Mouse (Mus musculus) cerebellum, adult 9-10 months (tissue): ENCODE results near the gene Ccdc182.

Source experiments
- DNase-seq: peaks from one replicate; pipeline ENCODE4 v3.0.0; 2022

Ccdc182 gene

DNA sequence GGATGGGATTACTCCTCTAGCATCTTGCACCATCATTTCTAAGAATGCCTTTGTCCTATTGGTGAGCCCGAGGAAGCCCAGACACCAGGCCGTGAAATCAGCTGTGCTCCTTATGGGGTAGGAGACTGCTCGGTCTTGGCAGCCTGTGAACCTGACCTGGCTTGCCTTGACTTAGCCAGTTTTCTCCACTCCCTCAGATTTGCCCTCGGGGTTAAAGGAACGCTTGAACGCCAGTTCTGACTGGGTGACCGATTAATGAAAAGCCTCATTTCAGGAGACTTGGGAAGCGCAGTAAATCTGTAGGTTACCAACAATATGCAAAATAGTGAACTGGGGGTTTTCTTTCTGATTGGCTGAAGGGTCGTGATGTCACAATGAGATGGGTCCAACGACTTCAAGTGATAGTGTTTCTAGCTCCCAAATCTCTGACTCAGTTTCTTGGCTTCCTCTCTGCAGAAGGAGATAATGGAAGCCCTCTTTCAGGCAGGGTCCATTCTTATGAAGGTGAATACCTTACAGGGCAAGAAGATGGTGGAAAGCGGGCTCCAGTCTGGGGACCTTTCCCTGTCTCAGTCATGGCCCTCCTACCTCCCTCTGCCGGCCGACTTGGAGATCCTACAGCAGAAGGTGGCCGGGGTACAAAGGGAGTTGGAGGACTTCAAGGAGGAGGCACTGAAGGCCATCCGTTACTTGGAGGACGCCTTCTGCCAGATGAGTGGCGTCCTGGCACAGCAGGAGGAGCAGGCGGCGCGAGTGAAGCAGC is at the start of gene Ccdc182:
Gene Ccdc182 (plus strand): TSS at position 428 of the 763 bp plus-strand sequence.
- DNase-seq, result no peak

DNA sequence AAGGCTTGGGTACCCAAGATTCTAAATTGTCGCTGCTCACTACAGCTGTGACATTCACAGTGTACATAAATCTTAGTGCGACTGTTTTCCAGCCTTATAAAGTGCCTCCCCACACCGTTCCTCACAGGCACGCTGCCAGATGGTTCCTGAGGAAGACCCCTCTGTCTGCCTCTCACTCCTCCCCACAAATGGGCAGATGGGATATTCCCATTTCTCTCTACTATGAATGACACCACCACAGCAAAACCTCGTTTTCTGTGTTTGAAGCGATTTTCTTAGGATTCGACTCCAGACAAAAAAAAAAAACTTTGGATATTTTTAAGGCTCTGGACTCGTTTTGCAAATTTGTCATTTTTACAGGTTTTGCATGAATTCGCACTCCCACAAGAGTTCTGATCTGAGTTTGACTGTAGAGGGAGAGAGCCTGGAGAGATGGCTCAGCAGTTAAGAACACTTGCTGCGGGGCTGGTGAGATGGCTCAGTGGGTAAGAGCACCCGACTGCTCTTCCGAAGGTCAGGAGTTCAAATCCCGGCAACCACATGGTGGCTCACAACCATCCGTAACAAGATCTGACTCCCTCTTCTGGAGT is 48.2 kb upstream of the Ccdc182 start:
- DNase-seq, result no peak

DNA sequence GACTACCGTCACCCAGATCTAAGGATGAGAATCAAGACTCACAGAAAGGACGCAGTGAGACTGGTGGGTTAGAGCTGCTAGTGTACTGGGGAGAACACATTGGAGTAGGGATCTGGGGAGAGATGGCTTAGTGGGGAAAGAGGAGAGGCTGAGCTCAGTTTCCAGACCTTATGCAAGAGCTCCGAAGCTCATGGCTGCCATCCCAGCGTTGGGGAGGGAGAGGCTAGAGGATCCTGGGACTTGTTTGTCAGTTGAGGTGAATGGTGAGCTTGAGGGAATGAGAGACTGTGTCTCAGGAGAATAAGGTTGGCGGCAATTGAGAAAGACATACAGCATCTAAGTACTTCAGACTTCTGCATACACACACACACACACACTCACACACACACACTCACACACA is 45.2 kb upstream of the Ccdc182 start:
- DNase-seq, result no peak

DNA sequence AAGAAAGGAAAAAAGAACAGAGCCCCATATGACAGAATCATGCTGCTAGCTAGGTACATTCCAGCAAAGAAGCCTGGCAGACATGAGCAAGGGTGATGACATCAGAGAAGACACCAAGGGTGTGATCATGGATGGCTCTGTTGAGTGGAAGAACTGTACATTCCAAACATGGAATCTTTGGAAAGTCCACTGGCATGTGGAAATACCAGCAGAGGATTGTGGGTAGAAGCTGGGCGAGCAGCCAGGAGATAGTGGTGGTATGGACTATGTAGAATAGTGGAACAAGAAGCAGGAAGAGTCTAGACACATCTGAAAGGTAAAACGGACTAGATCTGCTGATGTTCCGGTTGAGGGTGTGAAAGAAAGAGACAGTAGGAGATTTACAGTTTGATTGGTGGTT is 43.3 kb upstream of the Ccdc182 start:
- DNase-seq, result no peak

DNA sequence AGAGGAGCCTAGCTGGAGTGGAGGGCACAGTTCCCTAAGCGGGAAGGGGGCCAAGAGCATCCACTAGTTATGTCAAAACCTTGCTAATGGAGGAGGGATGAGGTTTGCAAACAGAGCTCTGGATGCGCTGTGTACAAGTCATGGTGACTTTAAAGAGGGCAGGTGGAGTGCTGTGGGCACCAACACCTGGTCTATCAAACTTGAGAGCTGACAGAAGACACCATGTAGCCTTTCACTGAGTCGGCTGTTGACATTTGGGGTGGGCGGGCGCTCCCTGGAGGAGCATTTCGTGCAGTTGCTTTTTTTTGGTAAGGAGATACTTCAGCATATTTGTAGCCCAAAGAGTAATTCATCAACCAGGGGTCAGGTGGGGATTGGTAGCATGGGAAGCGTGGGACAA is 42.6 kb upstream of the Ccdc182 start:
- no peak for DNase-seq

DNA sequence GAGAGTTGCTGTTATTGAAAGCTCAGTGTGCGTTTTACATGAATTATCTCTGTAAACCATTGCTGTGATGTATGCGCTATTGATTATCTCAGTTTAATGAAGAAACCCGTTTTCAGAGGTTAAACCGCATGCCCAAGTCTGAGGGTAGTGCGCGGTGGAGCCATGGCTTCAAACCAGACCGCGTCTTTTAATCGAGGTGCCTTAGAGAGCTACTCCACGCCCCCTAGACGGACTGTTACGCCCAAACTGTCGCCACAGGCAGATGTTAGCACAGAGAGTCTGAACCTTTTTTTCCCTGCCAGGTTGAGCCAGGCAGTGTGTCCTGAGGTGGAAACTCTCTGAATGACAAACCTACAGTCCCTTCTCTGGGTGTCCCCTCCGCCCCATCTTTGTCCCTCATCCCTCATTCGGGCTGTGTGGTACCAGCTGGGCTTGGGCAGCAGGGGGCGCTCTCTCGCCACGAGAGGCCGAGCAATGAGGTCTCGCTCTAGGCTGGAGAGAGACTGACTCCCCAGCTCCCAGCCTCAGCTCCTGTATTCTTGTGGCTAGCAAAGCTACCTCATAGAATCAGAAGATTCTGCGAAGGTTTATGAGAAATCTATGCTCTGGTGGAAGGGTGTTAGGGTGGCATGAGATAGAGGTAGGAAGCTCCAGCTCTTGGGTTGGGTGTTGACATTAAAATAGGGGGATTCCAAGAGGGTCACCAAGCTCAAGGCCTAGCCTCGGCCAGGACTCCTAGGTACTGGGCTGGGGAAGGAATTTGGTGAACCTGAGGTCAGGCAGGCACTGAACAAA is 41.7 kb upstream of the Ccdc182 start:
- peak; percentile 86 for DNase-seq

DNA sequence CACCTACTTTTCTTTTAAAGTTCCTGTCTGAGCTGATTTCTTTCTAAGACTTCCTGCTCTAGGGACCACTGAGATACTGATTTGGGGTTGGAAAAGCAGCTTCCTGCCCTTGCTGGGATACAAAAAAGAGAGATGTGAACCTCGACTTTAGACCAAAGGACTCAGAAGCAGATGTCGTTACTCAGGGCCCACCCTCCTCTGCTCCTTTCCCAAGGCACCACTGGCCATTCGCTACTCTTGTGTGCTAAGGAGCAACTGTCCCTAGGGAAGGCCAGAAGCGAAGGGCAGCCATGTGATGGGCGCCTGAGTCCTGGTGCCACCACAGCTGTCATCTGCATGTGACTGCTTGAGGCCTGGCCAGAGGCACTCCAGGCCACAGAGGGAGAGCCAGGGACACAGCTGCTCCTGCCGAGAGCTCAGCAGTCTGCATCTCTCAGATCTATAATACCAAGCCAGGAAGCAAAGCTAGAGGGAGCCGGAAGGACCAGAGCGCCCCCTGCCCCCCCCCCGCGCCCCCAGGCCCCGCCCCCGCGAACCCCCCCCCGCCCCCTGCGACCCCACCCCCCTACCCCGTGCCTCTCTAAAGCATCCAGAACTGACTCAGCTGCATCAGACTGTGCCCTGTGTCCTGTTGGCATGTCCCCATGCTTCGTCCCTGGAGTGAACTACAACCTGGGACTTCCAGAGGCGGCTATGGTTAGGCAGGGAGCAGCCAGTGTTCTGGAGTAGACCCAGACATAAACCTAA is 40.9 kb upstream of the Ccdc182 start:
- peak; percentile 20 for DNase-seq

DNA sequence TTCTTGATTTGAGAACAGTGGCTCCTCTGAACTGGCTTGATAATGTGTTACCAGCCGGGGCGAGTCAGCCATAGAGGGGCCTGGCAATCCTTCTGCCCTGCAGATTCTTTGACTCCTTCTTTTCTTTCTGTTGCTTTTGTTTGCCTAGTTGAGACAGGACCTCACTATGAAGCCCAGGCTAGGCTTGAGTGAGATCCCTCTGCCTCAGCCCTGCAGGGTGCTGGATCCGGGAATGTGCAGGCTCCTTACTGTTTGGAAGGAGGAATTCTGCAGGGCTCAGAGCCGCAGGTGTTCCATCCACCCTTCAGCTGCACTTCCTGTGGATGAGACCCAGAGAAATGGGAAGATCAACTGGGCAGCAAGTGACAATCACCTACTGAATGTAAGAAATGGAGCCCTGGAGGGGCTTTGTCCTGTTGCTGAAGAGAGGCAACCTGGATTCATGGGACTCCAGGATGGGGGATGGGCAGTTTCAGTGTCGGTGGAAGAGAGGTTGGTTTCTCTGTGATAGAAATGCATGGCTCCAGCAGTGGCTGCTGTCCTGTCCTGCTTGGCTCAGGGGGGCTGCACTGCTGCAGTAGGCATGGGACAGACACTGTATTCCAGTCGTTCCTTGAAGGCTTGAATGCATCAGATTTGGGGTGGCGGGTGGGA is 40.2 kb upstream of the Ccdc182 start:
- DNase-seq, result no peak

DNA sequence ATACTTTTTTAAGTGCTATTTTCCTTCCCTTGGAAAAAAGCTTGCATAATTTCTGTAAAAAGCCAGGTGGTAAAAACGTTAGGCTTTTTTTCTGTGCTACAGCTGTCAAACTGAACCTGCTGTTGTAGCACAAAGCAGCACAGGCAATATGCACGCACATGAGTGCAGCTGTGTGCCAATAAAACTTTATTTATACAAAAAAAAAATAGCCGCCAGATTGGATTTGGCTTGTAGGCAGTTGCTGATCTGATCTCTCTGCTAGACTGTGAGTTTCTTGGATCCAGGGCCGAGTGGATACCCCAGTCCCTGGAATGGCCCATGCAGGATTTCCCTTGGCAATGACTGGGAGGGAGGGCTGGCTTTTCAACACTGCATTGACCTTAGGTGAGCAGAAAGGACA is 36.2 kb upstream of the Ccdc182 start:
- DNase-seq, result no peak

DNA sequence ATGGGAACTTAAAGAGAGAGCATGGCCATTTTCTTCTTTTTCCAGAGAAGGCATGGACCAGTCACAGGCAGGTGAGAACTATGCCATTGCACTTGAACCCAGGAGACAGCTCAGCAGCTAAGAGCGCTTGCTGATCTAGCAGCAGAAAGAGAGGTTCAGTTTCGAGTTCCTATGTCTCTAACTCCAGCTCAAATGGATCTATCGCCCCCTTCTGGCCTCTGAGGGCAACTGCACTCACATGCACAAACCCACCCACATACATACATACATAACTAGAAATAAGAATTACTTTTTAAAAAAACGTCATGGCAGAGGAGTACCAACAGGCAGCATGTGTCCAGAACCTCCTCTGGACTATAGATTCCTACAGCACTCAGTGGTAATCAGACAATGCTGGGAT is 35.6 kb upstream of the Ccdc182 start:
- DNase-seq, result no peak

DNA sequence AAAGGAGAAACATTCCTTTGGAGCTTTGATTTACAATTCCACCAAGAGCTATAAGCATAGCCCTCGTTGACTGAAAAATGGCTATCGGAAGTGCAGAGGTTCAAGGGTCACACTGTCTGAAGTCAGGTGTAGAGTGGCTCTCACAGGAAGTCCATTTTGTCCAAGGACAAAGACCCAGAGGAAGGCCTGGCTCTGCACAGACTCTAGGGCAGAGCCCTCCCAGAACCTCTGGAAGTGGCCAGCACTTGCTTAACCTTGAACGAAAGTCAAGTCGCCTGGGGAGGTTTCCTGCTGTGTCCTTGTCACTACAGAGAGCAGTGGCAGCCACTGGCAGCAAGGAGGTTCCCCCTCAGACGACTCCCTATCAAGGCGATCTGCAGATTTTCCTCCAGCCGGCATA is 33.4 kb upstream of the Ccdc182 start:
- DNase-seq, result no peak

DNA sequence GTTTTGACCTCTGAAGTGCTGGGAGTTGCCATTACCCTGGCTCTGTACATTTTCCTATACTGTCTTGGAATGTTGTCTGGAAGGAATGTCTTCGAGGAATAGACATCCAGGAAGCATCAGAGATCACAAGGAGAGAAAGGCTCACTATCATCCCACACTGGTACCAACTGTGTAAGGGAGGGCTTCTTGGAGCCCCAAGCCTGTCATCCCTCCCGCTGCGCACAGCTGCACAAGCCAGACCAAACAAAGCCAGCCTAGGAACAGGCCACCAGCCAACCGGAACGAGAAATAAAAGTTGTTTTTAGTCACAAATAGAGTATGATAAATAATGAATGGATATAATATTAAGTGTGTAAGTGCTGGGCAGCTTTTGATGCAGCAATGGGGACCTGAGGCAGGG is 29.0 kb upstream of the Ccdc182 start:
- DNase-seq, result no peak

DNA sequence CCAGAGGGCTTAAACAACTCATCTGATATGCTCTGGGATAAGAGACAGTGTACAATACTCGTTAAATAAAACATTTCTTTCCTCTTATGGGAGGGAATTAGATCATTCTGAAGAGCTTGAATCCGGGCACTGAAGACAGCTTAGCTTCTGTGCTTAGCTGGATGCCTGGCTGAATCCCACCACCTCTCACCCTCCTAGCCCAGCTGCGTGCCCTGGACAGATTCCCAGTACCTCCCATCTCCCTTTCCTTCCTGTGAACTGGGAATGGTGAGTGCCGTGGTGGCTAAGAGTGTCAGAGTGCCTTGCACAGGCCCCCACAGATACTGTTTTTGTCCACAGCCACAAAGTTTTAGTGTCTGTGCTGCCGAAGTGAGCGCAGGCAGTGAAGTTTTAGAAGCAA is 27.5 kb upstream of the Ccdc182 start:
- DNase-seq, result no peak

DNA sequence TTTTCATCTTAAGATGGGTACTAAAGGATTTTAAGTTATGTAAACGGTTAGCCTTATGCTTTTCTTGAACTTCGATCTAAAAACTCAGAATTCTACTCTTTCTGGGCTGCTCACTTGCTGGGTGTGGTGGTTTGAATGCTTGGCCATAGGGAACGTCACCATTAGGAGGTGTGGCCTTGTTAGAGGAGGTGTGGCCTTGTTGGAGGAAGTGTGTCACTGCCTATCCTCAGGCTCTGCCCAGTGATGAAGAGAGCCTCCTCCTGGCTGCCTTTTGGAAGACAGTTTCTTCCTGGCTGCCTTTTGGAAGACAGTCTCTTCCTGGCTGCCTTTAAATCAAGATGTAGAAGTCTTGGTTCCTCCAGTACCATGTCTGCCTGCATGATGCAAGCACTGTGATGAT is 22.0 kb upstream of the Ccdc182 start:
- DNase-seq, result no peak

DNA sequence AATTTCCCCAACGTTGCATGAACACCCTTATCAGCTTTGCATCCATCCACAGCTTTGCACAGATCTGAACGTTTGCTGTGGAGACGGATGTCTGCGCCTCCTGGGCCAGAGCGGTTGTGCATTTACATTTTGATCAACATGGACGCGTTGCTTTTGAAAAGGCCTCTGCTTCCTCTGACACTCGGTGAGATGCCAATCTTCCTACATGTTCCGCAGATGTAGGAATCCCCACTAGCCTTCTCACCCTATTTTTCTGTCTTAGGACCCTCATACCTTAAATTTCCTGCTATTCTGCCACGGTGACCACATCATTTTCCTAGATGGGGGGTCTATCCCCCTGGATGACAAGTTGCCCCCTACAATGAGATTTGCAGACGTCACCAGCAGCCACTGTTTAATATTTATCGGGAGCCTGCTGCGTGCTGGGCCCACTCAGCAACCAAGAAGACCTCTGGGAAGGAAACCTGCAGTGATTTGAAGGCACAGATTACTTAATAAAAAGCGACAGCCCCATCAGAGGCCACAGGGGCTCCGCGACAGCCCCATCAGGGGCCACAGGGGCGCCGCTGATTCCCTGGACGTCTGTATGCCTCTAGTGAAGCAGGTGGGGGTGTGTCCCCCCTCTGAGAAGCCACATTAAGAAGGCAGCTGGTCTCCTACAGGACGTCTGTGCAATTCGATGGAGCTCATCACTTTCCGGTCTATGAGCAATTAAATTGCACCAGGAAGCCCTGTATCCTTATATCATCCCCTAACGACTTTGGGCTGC is 19.6 kb upstream of the Ccdc182 start:
- no peak for DNase-seq

DNA sequence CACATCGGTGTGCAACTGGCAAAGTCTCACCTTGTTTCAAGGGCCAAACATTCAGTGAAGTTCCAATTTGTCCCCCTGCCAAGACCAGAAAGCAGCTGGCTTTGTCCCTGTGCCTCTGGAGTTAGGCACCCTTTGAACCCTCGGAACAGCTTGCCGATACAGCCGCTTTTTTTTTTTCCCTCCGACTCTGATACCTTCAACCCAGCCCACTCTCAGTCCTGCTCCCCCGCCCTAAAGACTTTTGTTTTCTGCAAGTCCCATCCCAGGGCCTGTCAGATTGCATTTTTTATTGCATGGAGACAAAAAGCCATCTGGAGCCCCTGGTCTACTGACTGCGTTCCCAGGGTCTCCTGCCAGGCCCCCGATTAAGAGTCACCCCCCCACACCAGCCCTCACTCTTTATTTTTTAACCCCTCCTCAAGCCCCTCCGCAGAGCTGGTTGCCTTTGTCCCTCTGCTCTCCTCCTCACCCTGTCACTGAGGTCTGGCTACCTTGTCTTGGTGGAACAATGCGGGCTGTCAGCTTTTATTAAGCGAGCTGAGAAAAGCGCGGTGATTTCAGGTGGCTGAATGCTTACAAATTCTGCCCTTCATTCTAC is 18.9 kb upstream of the Ccdc182 start:
- no peak for DNase-seq

DNA sequence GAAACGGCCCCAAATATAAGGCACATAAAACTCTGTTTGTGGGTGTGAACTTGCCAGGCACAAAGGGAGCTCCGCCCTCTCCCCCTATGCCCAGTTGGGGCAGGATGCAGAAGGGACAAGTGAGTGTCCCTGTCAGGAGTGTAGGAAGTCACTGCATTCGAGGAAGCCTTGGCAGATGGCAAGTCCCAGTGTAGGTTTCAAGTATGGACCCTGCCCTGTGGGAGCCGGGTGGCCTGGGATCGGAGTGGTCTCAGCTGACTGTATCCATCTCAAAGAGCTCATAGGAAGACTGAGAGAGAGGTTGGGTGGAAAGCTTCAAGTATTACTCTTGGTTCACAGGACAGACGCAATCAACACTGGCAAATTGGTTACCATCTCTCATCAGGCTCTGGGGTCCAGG is 17.9 kb upstream of the Ccdc182 start:
- DNase-seq, result no peak

DNA sequence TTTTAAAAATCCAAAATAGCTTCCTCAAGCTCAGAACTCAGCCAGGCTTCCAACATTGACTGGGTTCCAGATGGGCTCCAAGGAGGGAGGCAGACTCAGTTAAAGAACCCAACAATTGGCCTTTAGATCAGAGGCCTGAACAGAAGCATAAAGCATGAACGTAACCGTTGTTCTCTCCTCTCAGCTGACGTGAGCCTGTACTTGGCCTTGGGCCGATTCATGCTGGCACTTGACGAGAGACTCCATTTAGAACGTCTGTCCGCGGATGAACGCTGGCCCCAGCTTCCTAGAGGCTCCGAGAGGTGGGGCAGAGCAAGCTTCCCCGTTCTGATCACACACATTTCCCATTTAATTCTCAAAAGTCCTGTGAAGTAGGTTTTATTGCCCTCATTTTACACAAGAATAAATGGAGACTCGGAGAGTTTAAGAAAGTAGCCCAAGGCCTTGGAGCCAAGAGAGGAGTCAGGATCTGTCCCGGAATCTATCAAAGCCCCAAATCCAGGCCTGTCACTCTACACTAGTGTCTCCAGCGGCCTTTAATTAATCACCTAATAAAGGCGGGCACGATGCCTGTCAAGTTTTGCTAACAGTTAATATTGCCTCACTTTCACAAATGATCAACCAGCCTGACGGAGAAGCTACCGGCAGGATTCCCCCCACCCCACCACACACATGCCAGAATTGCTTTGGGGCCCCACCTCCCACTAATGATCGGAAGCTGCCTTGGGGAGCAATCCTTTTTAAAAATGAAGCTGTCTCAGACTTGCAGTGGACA is 17.1 kb upstream of the Ccdc182 start:
- peak; percentile 34 for DNase-seq

DNA sequence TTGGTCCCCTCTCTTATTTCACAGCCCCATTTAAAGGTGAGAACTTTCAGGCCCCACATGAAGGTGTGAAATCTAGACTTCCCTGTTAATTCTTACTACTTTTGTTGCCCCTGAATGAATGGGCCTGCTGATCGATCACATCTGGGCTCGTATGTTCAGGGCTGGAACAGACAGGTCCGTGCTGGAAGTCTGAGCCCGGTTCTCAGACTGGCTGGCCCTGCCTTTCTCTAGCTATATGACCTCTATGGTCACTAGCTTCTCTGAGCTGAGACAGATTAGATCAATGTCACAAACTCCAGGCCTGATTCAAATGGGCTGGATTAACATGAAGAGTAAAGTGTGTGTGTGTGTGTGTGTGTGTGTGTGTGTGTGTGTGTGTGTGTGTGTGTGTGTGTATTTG is 14.9 kb upstream of the Ccdc182 start:
- DNase-seq, result no peak

DNA sequence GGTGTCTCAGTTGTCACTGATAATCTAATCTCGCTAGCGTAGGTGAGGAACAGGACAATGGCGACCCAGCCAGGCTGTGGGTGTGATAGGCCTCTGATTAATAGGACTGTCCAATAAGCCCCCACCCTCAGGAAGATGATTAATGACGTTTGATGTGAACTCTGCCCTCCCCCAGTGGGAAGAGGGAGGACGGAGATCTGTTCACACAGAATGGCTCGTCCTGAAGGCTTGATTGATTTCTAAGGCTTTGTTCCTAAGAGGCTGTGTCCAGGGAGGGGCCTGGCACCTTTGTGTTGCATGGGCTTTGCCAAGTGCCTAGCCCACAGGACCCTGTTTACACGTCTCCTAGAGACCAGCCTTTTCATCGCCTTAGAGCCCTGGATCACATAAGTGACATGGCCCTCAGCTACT is 13.4 kb upstream of the Ccdc182 start:
- DNase-seq, result no peak
